Mouse (Mus musculus) small intestine, adult 2 months (tissue): ENCODE data around the gene Slf1.

Experiments used
- CTCF ChIP-seq: fragments of 200-500 bp; IDR thresholded peaks from 2 replicates; pipeline ENCODE4 v1.5.1; 2012; ENCODE audit warnings: low read depth, mild to moderate bottlenecking, control low read depth, inconsistent platforms, low read length, moderate library complexity, mixed read lengths; ENCODE audit not compliant: insufficient replicate concordance, insufficient read length; ENCODE audit errors: extremely low read depth
- POLR2A ChIP-seq: fragments of 200-500 bp; IDR thresholded peaks from 2 replicates; pipeline ENCODE4 v1.6.1; 2012; ENCODE audit warnings: low read depth, mild to moderate bottlenecking, control low read depth, inconsistent platforms, low read length, moderate library complexity

DNA sequence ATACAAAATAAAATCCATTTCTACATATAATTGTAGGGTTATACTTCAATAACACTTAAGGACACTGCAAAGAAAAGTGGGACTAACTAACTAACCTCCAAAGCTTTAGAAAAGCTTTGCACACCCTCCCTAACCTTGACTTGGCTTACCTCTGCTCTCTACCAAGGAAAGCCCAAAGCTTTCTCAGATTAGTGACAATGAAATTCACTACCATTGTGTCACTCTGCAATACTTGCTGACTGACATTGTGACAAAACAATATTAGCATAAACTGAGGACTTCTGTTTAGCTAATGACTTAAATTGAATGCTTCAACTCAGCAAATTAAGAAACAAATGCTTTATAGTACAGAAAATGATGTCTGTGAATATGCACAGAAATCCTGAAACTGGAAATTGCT lies 63.2 kb downstream of the Slf1 start:
- TF ChIP-seq CTCF (no peak), POLR2A (no peak)
